Mouse (Mus musculus): ENCODE data around the gene Pabpc4.

- TF ChIP-seq POLR2A (IDR thresholded peaks at IDR 0.05; ENCODE audit: low read depth, low read length) = no peak
- TF ChIP-seq CTCF (IDR thresholded peaks at IDR 0.05; ENCODE audit: borderline replicate concordance, insufficient read depth, low read length) = peak; percentile 18; the same call in 1 of the 2 replicates
These were observed 73.8 kb downstream of the Pabpc4 start for GRCm38 (mm10) chr4:123335796-123336585.

All from embryonic fibroblast, embryonic 13.5 days (primary cell).